Mouse (Mus musculus) MEL (cell line): ENCODE results near the gene Hsdl1.
A peak's percentile ranks its signal among the peaks of the same experiment; 100 is the strongest.

Experiments
- EP300 ChIP-seq, 2 experiments: IDR thresholded peaks; 2 replicates each; pipeline ENCODE4 v1.6.1; 2011; ENCODE audit warnings: improper control_type of control experiment in 2 of 2, low read length in 2 of 2, low read depth in 1 of 2, mild to moderate bottlenecking in 1 of 2
- MXI1 ChIP-seq: IDR thresholded peaks from 2 replicates; pipeline ENCODE4 v1.6.1; 2011; ENCODE audit warnings: mild to moderate bottlenecking, low read depth, low read length, improper control_type of control experiment
- NELFE ChIP-seq: IDR thresholded peaks from 2 replicates; pipeline ENCODE4 v1.6.1; 2011; ENCODE audit warnings: low read depth, low read length, improper control_type of control experiment
- POLR2AphosphoS2 ChIP-seq: IDR thresholded peaks from 2 replicates; pipeline ENCODE4 v1.6.1; 2011; ENCODE audit warnings: low read length, improper control_type of control experiment
- SMC3 ChIP-seq: IDR thresholded peaks from 2 replicates; pipeline ENCODE4 v1.6.1; 2011; ENCODE audit warnings: low read depth, low read length, improper control_type of control experiment
- TCF12 ChIP-seq: IDR thresholded peaks from 2 replicates; pipeline ENCODE4 v1.6.1; 2014; ENCODE audit warnings: low read depth, mild to moderate bottlenecking, inconsistent platforms, low read length, improper control_type of control experiment, moderate library complexity
- USF2 ChIP-seq, 2 experiments: IDR thresholded peaks; 2 replicates each; pipeline ENCODE4 v1.6.1; 2011 to 2012; ENCODE audit warnings: improper control_type of control experiment in 2 of 2, low read length in 2 of 2, borderline replicate concordance in 1 of 2, inconsistent platforms in 1 of 2, low read depth in 1 of 2, mild to moderate bottlenecking in 1 of 2; ENCODE audit not compliant: insufficient read depth in 1 of 2

GRCm38 (mm10) chr8:119574437-119575365 lies at the start of gene Hsdl1, which contains the start of gene Dnaaf1:
- TF ChIP-seq POLR2AphosphoS2, result no peak; the same call in 1 of the 2 replicates
- TF ChIP-seq NELFE, result peak; percentile 68
- TF ChIP-seq EP300 (IDR thresholded peaks at IDR 0.05; ENCODE audit: low read depth in 1 of 2, low read length in 2 of 2), result no peak
- TF ChIP-seq TCF12, result peak; percentile 30; the same call in 1 of the 2 replicates
- TF ChIP-seq MXI1, result peak; percentile 94
- peak in 1 of 2 experiments; percentile 67; a peak in 2 of 4 replicates for TF ChIP-seq USF2 (IDR thresholded peaks at IDR 0.05; ENCODE audit: borderline replicate concordance in 1 of 2, insufficient read depth in 1 of 2, low read depth in 1 of 2, low read length in 2 of 2)
- TF ChIP-seq SMC3, result no peak
